Mouse (Mus musculus): ENCODE data around the gene Pum3. TPM values are rescaled to one million over a fixed set of nuclear protein-coding genes. Genes with fewer than 3 reads are reported as not detected.

The Pum3 gene
- polyA plus RNA-seq (2015; fragmentation: Nextera tagmentation; extraction: Ambion mirVana), result 74.0 and 88.8 TPM in 2 replicates

- H3K9me3 ChIP-seq (replicated peaks), result no peaks in the 10 kb centered on the region
- under 1% methylated on average over 40 of the region's 40 CpGs for WGBS
- H3K9ac ChIP-seq, result peak within 1 kb of the TSS; percentile 81
- peak within 1 kb of the TSS; percentile 95 for H3K4me2 ChIP-seq
- peak within 1 kb of the TSS; percentile 88 for H3K4me3 ChIP-seq
- ATAC-seq, result peak; percentile 98
- peak within 1 kb of the TSS; percentile 86 for H3K27ac ChIP-seq
- no peaks in the 10 kb centered on the region for H3K27me3 ChIP-seq
- peaks cover 11% of the 10 kb centered on the region for H3K36me3 ChIP-seq (ENCODE audit: poor library complexity, severe bottlenecking)
- peaks cover 26% of the 10 kb centered on the region for H3K4me1 ChIP-seq
Measured at GRCm38 (mm10) chr19:27429745-27430251, at the start of gene Pum3. Gene Pum3 (minus strand): TSS chr19:27429825.

- H3K9ac ChIP-seq, result no peak overlapping the region
- H3K36me3 ChIP-seq (ENCODE audit: poor library complexity, severe bottlenecking), result no peaks in the 10 kb centered on the region
- H3K4me1 ChIP-seq, result no peaks in the 10 kb centered on the region
- no peaks in the 10 kb centered on the region for H3K27me3 ChIP-seq
- 87% methylated on average over 4 of the region's 4 CpGs for WGBS
- no peak overlapping the region for H3K27ac ChIP-seq
- H3K4me3 ChIP-seq, result no peak overlapping the region
- ATAC-seq, result no peak
- no peaks in the 10 kb centered on the region for H3K9me3 ChIP-seq (replicated peaks)
- no peak overlapping the region for H3K4me2 ChIP-seq
Measured at GRCm38 (mm10) chr19:27466691-27467090, 37.1 kb upstream of the Pum3 start.

GRCm38 (mm10) chr19:27462656-27463055, 33.0 kb upstream of the Pum3 start:
- Histone ChIP-seq H3K4me3 (no peak overlapping the region), H3K27me3 (no peaks in the 10 kb centered on the region), H3K9me3 (replicated peaks) (no peaks in the 10 kb centered on the region), H3K4me2 (no peak overlapping the region), H3K4me1 (no peaks in the 10 kb centered on the region), H3K9ac (no peak overlapping the region), H3K27ac (no peak overlapping the region), H3K36me3 (ENCODE audit: poor library complexity, severe bottlenecking) (no peaks in the 10 kb centered on the region)
- WGBS, result 74% methylated on average over 4 of the region's 4 CpGs
- no peak for ATAC-seq

- 41% methylated on average over 4 of the region's 4 CpGs for WGBS
- peaks cover 5% of the 10 kb centered on the region; the same call in 1 of the 2 replicates for H3K27me3 ChIP-seq
- no peak overlapping the region for H3K4me2 ChIP-seq
- no peak overlapping the region for H3K27ac ChIP-seq
- H3K9me3 ChIP-seq (replicated peaks), result no peaks in the 10 kb centered on the region
- ATAC-seq, result peak; percentile 74; the same call in 1 of the 2 replicates
- H3K4me3 ChIP-seq, result no peak overlapping the region
- H3K4me1 ChIP-seq, result no peaks in the 10 kb centered on the region
- no peaks in the 10 kb centered on the region for H3K36me3 ChIP-seq (ENCODE audit: poor library complexity, severe bottlenecking)
- no peak overlapping the region for H3K9ac ChIP-seq
Measured at GRCm38 (mm10) chr19:27450458-27450857, 20.8 kb upstream of the Pum3 start.

GRCm38 (mm10) chr19:27447515-27447914, 17.9 kb upstream of the Pum3 start:
- WGBS, result 27% methylated on average over 7 of the region's 7 CpGs
- no peak overlapping the region for H3K27ac ChIP-seq

GRCm38 (mm10) chr19:27441106-27441505, 11.5 kb upstream of the Pum3 start:
- WGBS, result 82% methylated on average over 5 of the region's 5 CpGs
- Histone ChIP-seq H3K4me2 (no peak overlapping the region), H3K27ac (no peak overlapping the region), H3K36me3 (ENCODE audit: poor library complexity, severe bottlenecking) (no peaks in the 10 kb centered on the region), H3K27me3 (0 out of 2 replicates have a peak, but pooled peaks cover 3% of the 10 kb centered on the region), H3K9ac (no peak overlapping the region), H3K4me3 (no peak overlapping the region), H3K9me3 (replicated peaks) (no peaks in the 10 kb centered on the region), H3K4me1 (no peaks in the 10 kb centered on the region)
- ATAC-seq, result no peak

More at GRCm38 (mm10) chr19:27447515-27447914, 17.9 kb upstream of the Pum3 start:
- peaks cover 7% of the 10 kb centered on the region; the same call in 1 of the 2 replicates for H3K27me3 ChIP-seq
- no peaks in the 10 kb centered on the region for H3K9me3 ChIP-seq (replicated peaks)
- H3K4me3 ChIP-seq, result no peak overlapping the region
- H3K4me2 ChIP-seq, result peak overlapping the region; percentile 18; the same call in 1 of the 2 replicates
- H3K4me1 ChIP-seq, result no peaks in the 10 kb centered on the region
- H3K36me3 ChIP-seq (ENCODE audit: poor library complexity, severe bottlenecking), result no peaks in the 10 kb centered on the region
- ATAC-seq, result peak; percentile 83
- H3K9ac ChIP-seq, result no peak overlapping the region

- no peaks in the 10 kb centered on the region for H3K4me1 ChIP-seq
- no peak overlapping the region for H3K9ac ChIP-seq
- no peak overlapping the region for H3K27ac ChIP-seq
- ATAC-seq, result no peak
- 89% methylated on average over 10 of the region's 10 CpGs for whole genome bisulfite sequencing
- no peak overlapping the region for H3K4me3 ChIP-seq
- H3K9me3 ChIP-seq (replicated peaks), result no peaks in the 10 kb centered on the region
- H3K27me3 ChIP-seq, result 0 out of 2 replicates have a peak, but pooled peaks cover 3% of the 10 kb centered on the region
- H3K36me3 ChIP-seq (ENCODE audit: poor library complexity, severe bottlenecking), result no peaks in the 10 kb centered on the region
- no peak overlapping the region for H3K4me2 ChIP-seq
Measured at GRCm38 (mm10) chr19:27437982-27438652, 8.5 kb upstream of the Pum3 start.

- peak overlapping the region; percentile 81 for H3K9ac ChIP-seq
- peak overlapping the region; percentile 88 for H3K4me3 ChIP-seq
- 1% methylated on average over 10 of the region's 10 CpGs for WGBS
- peak overlapping the region; percentile 86 for H3K27ac ChIP-seq
- H3K4me2 ChIP-seq, result peak overlapping the region; percentile 95
- no peak for ATAC-seq
- H3K27me3 ChIP-seq, result no peaks in the 10 kb centered on the region
- peaks cover 5% of the 10 kb centered on the region for H3K36me3 ChIP-seq (ENCODE audit: poor library complexity, severe bottlenecking)
- H3K9me3 ChIP-seq (replicated peaks), result no peaks in the 10 kb centered on the region
- peaks cover 26% of the 10 kb centered on the region for H3K4me1 ChIP-seq
Measured at GRCm38 (mm10) chr19:27430406-27430805, 781 bp upstream of the Pum3 start.

- Histone ChIP-seq H3K4me2 (peak overlapping the region; percentile 95), H3K4me3 (peak overlapping the region; percentile 88), H3K9me3 (replicated peaks) (no peaks in the 10 kb centered on the region), H3K9ac (peak overlapping the region; percentile 77), H3K27me3 (no peaks in the 10 kb centered on the region), H3K36me3 (ENCODE audit: poor library complexity, severe bottlenecking) (peaks cover 16% of the 10 kb centered on the region), H3K27ac (no peak overlapping the region), H3K4me1 (peaks cover 26% of the 10 kb centered on the region)
- under 1% methylated on average over 16 of the region's 16 CpGs for WGBS
- ATAC-seq, result no peak; the same call in 1 of the 2 replicates
Measured at GRCm38 (mm10) chr19:27429281-27429680, 344 bp downstream of the Pum3 start.

- ATAC-seq, result no peak
- WGBS, result 85% methylated on average over 2 of the region's 2 CpGs
- no peak overlapping the region for H3K4me3 ChIP-seq
- no peak overlapping the region for H3K4me2 ChIP-seq
- H3K36me3 ChIP-seq (ENCODE audit: poor library complexity, severe bottlenecking), result peaks cover 29% of the 10 kb centered on the region
- H3K9ac ChIP-seq, result no peak overlapping the region
- no peaks in the 10 kb centered on the region for H3K9me3 ChIP-seq (replicated peaks)
- peaks cover 26% of the 10 kb centered on the region for H3K4me1 ChIP-seq
- H3K27ac ChIP-seq, result no peak overlapping the region
- H3K27me3 ChIP-seq, result no peaks in the 10 kb centered on the region
Measured at GRCm38 (mm10) chr19:27427865-27428264, 1.8 kb downstream of the Pum3 start.

- peaks cover 42% of the 10 kb centered on the region for H3K36me3 ChIP-seq (ENCODE audit: poor library complexity, severe bottlenecking)
- ATAC-seq, result no peak
- no peak overlapping the region for H3K4me3 ChIP-seq
- 92% methylated on average over 1 of the region's 1 CpGs for WGBS
- H3K9me3 ChIP-seq (replicated peaks), result no peaks in the 10 kb centered on the region
- H3K4me2 ChIP-seq, result no peak overlapping the region
- no peak overlapping the region for H3K9ac ChIP-seq
- H3K27me3 ChIP-seq, result no peaks in the 10 kb centered on the region
- H3K27ac ChIP-seq, result no peak overlapping the region
- H3K4me1 ChIP-seq, result peaks cover 26% of the 10 kb centered on the region
Measured at GRCm38 (mm10) chr19:27426451-27426850, 3.2 kb downstream of the Pum3 start.

GRCm38 (mm10) chr19:27425656-27426055, 4.0 kb downstream of the Pum3 start:
- Histone ChIP-seq H3K4me2 (no peak overlapping the region), H3K4me3 (no peak overlapping the region), H3K36me3 (ENCODE audit: poor library complexity, severe bottlenecking) (peaks cover 49% of the 10 kb centered on the region), H3K4me1 (peaks cover 20% of the 10 kb centered on the region), H3K27ac (no peak overlapping the region), H3K9ac (no peak overlapping the region), H3K27me3 (no peaks in the 10 kb centered on the region), H3K9me3 (replicated peaks) (no peaks in the 10 kb centered on the region)
- 76% methylated on average over 7 of the region's 7 CpGs for WGBS
- ATAC-seq, result no peak
